Comparison of ENCODE assay signal across 15 mouse cellular contexts in genomic region chr6:124536125-124536829, GRCm38 (mm10). TPM values are rescaled to one million over a fixed set of nuclear protein-coding genes. Genes with fewer than 3 reads are reported as not detected.
DNase-seq lines count a peak whose midpoint lies in the region; ATAC-seq and TF ChIP-seq lines count a peak whose summit lies in the region.
"Not testable (repeated sequence)": the region's sequence is repeated elsewhere in the genome, so short reads cannot be mapped to it uniquely, and the experiment has no call there.
"Had no signal": no experiment of that assay in that cellular context is flagged by ENCODE, and none has a peak within 500 bp of the region (broad histone marks: within the 10 kb centered on the region; RNA-seq: fewer than 3 reads in every experiment).

No protein-coding gene starts in this region.

- H3K27me3 ChIP-seq in CH12.LX (replicated peaks): not testable (repeated sequence)

- TF ChIP-seq EP300 in CH12.LX (IDR thresholded peaks at IDR 0.05; ENCODE audit: low read length): peak; percentile 46; the same call in 1 of the 2 replicates

- H3K4me3 ChIP-seq in CH12.LX (replicated peaks in 1 of 3; ENCODE audit: low read depth in 2 of 3, low read length in 2 of 3, poor library complexity in 1 of 3): not testable (repeated sequence)

- H3K9ac ChIP-seq in CH12.LX (ENCODE audit: insufficient read depth, low read depth): not testable (repeated sequence)

- H3K27ac ChIP-seq in CH12.LX (ENCODE audit: insufficient read depth, low read depth): not testable (repeated sequence)

- H3K4me1 ChIP-seq in CH12.LX (ENCODE audit: control insufficient read depth in 1 of 2, insufficient read depth in 2 of 2): not testable (repeated sequence)

- TF ChIP-seq CTCF in CH12.LX (conservative IDR thresholded peaks at IDR 0.05 in 1 of 2, IDR thresholded peaks at IDR 0.05 in 1 of 2; ENCODE audit: low read depth in 2 of 2, low read length in 2 of 2): not testable (repeated sequence)

- dilution Hi-C loops in CH12.LX (cut with MboI; ENCODE audit: extremely low pct_ligation_motif_present, extremely low pct_unique_long_range_greater_than_20kb, low sequenced_read_pairs): not testable (repeated sequence)

- H3K36me3 ChIP-seq in CH12.LX (replicated peaks in 1 of 2; ENCODE audit: control insufficient read depth in 1 of 2, insufficient read depth in 1 of 2, low read length in 1 of 2): not testable (repeated sequence)

- in situ Hi-C loops in CH12.LX (cut with MboI; ENCODE audit: low pct_ligation_motif_present, low pct_unique_long_range_greater_than_20kb, low sequenced_read_pairs): not testable (repeated sequence)

- TF ChIP-seq RAD21 in CH12.LX (IDR thresholded peaks at IDR 0.05; ENCODE audit: low read depth, low read length): not testable (repeated sequence)

- H3K9me3 ChIP-seq in CH12.LX (replicated peaks; ENCODE audit: low read length): not testable (repeated sequence)

- DNase-seq in CH12.LX (ENCODE audit: extremely low read depth) (peak; percentile 42), MEL-GATA-1-ER (ENCODE audit: extremely low read depth, low read depth) (peak; percentile 81)

- not testable (repeated sequence) for TF ChIP-seq POLR2A in CH12.LX (IDR thresholded peaks at IDR 0.05; ENCODE audit: low read depth, low read length)

- peak; percentile 82 for ATAC-seq in granulocyte monocyte progenitor cell, adult 5-6 weeks (replicated peaks; ENCODE audit: poor library complexity, severe bottlenecking)
- ATAC-seq in megakaryocyte, adult 5-6 weeks (ENCODE audit: poor library complexity, severe bottlenecking): peak; percentile 63
- ATAC-seq in megakaryocyte-erythroid progenitor cell, adult 5-6 weeks (replicated peaks; ENCODE audit: low FRiP score, low TSS enrichment, poor library complexity, severe bottlenecking): peak; percentile 51

- not testable (repeated sequence) for H3K79me2 ChIP-seq in CH12.LX (replicated peaks; ENCODE audit: control insufficient read depth, extremely low read depth, insufficient read depth, poor library complexity, severe bottlenecking)

- peak overlapping the region; percentile 5; the same call in 1 of the 2 replicates for H3K4me2 ChIP-seq in CH12.LX (ENCODE audit: insufficient read depth, low read depth, poor library complexity, severe bottlenecking)

TF ChIP-seq in CH12.LX, 34 proteins besides CTCF, POLR2A, EP300 and RAD21:
- TF ChIP-seq IRF4 (IDR thresholded peaks at IDR 0.05; ENCODE audit: low read depth, low read length): 0 out of 2 replicates have a peak, but pooled peaks have one; percentile 17

RNA-seq across cellular contexts. Expression of gene C1s1, which starts 5.9 kb away (rescaled TPM):
- total RNA-seq in CH12.LX (2012; rRNA removed): 0.55 and 0.80 TPM in 2 replicates
- total RNA-seq in CH12.LX (2014; rRNA removed): 1.3 and 1.8 TPM in 2 replicates
- 2.4 and 4.8 TPM in 2 replicates for polyA plus RNA-seq in CH12.LX (2012; ENCODE audit: insufficient read length, low read depth)
- not detected in 2 replicates for total RNA-seq in granulocyte monocyte progenitor cell, adult 5-6 weeks (2014; fragmentation: Nextera tagmentation)
- total RNA-seq in granulocyte monocyte progenitor cell, adult 5-6 weeks (2017): 0.13 TPM in 1 of 2 replicates, not detected in the other
- total RNA-seq in megakaryocyte, adult 5-6 weeks (2015): 0.14 TPM in 1 of 2 replicates, not detected in the other
- total RNA-seq in megakaryocyte, adult 5-6 weeks (2017): 0.28 and 1.0 TPM in 2 replicates
- not detected in 2 replicates for total RNA-seq in megakaryocyte-erythroid progenitor cell, adult 5-6 weeks (2014; fragmentation: Nextera tagmentation)
- total RNA-seq in megakaryocyte-erythroid progenitor cell, adult 5-6 weeks (2017): not detected in 2 replicates
- polyA plus RNA-seq: CD4-positive, CD25-positive, alpha-beta regulatory T cell, adult 4 months; forebrain, embryonic 11.5 days had no signal

RNA-seq across cellular contexts. Expression of gene C1ra, which starts 24.1 kb away (rescaled TPM):
- total RNA-seq in CH12.LX (2012; rRNA removed) (8.4 and 9.9 TPM in 2 replicates), CH12.LX (2014; rRNA removed) (19.8 and 20.1 TPM in 2 replicates)
- 21.9 TPM in 2 replicates for polyA plus RNA-seq in CH12.LX (2012; ENCODE audit: insufficient read length, low read depth)
- total RNA-seq in granulocyte monocyte progenitor cell, adult 5-6 weeks (2014; fragmentation: Nextera tagmentation): 3.5 and 7.7 TPM in 2 replicates
- total RNA-seq in granulocyte monocyte progenitor cell, adult 5-6 weeks (2017): 4.9 and 5.5 TPM in 2 replicates
- total RNA-seq in megakaryocyte, adult 5-6 weeks (2015): 4.7 and 4.8 TPM in 2 replicates
- 3.4 and 3.8 TPM in 2 replicates for total RNA-seq in megakaryocyte, adult 5-6 weeks (2017)
- 1.2 TPM in 1 of 2 replicates, not detected in the other for total RNA-seq in megakaryocyte-erythroid progenitor cell, adult 5-6 weeks (2014; fragmentation: Nextera tagmentation)
- total RNA-seq in megakaryocyte-erythroid progenitor cell, adult 5-6 weeks (2017): 0.23 TPM in 1 of 2 replicates, not detected in the other
- polyA plus RNA-seq: embryonic facial prominence, embryonic 10.5 days had no signal

RNA-seq across cellular contexts. Expression of gene C1rb, which starts 33.8 kb away (rescaled TPM):
- total RNA-seq in CH12.LX (2012; rRNA removed) (not detected in 2 replicates), CH12.LX (2014; rRNA removed) (not detected in 2 replicates)
- polyA plus RNA-seq in CH12.LX (2012; ENCODE audit: insufficient read length, low read depth): not detected in 2 replicates
- not detected in 2 replicates for total RNA-seq in granulocyte monocyte progenitor cell, adult 5-6 weeks (2014; fragmentation: Nextera tagmentation)
- not detected in 2 replicates for total RNA-seq in granulocyte monocyte progenitor cell, adult 5-6 weeks (2017)
- total RNA-seq in megakaryocyte, adult 5-6 weeks (2015): not detected in 2 replicates
- not detected in 2 replicates for total RNA-seq in megakaryocyte, adult 5-6 weeks (2017)
- not detected in 2 replicates for total RNA-seq in megakaryocyte-erythroid progenitor cell, adult 5-6 weeks (2014; fragmentation: Nextera tagmentation)
- total RNA-seq in megakaryocyte-erythroid progenitor cell, adult 5-6 weeks (2017): not detected in 2 replicates
- total RNA-seq: ES-E14; forebrain, postnatal 0 days had no signal
- polyA plus RNA-seq: brain, embryonic 14.5 days; CD4-positive, CD25-positive, alpha-beta regulatory T cell, adult 4 months; cortical plate, adult 2 months; embryonic facial prominence, embryonic 10.5 days; embryonic facial prominence, embryonic 12.5 days; embryonic facial prominence, embryonic 14.5 days; forebrain, embryonic 11.5 days; forebrain, embryonic 13.5 days; forebrain, postnatal 0 days had no signal

RNA-seq across cellular contexts. Expression of gene C1rl, which starts 43.4 kb away (rescaled TPM):
- total RNA-seq in CH12.LX (2012; rRNA removed) (0.38 and 0.59 TPM in 2 replicates), CH12.LX (2014; rRNA removed) (1.0 and 1.2 TPM in 2 replicates)
- polyA plus RNA-seq in CH12.LX (2012; ENCODE audit: insufficient read length, low read depth): 2.1 and 2.4 TPM in 2 replicates
- 6.8 and 7.0 TPM in 2 replicates for total RNA-seq in granulocyte monocyte progenitor cell, adult 5-6 weeks (2014; fragmentation: Nextera tagmentation)
- 5.9 and 8.6 TPM in 2 replicates for total RNA-seq in granulocyte monocyte progenitor cell, adult 5-6 weeks (2017)
- 9.2 and 11.8 TPM in 2 replicates for total RNA-seq in megakaryocyte, adult 5-6 weeks (2015)
- total RNA-seq in megakaryocyte, adult 5-6 weeks (2017): 15.1 and 15.9 TPM in 2 replicates
- 0.42 TPM in 1 of 2 replicates, not detected in the other for total RNA-seq in megakaryocyte-erythroid progenitor cell, adult 5-6 weeks (2014; fragmentation: Nextera tagmentation)
- 0.09 and 0.50 TPM in 2 replicates for total RNA-seq in megakaryocyte-erythroid progenitor cell, adult 5-6 weeks (2017)
- polyA plus RNA-seq: CD4-positive, CD25-positive, alpha-beta regulatory T cell, adult 4 months had no signal
